Mouse (Mus musculus) stomach, embryonic 14.5 days (tissue): ENCODE data around the gene Mllt11. TPM values are rescaled to one million over a fixed set of nuclear protein-coding genes. Genes with fewer than 3 reads are reported as not detected.

Experiments
- ATAC-seq: fragments of 200-750 bp; cut with Nextera tagmentation; 2 replicates; pipeline ENCODE4 v1.8.0; 2017; ENCODE audit warnings: low read depth, moderate TSS enrichment; ENCODE audit not compliant: insufficient number of reproducible peaks, insufficient read depth, low FRiP score
- H3K27ac ChIP-seq: fragments of 300-500 bp; sonication (generic); 2 replicates; pipeline ENCODE4 v1.5.1; 2014; ENCODE audit warnings: mild to moderate bottlenecking, low read length, moderate library complexity, mixed read lengths
- H3K27me3 ChIP-seq: fragments of 300-500 bp; sonication (generic); 2 replicates; pipeline ENCODE4 v1.6.1; 2014; ENCODE audit warnings: low read length, control low read depth, mixed read lengths; ENCODE audit not compliant: control insufficient read depth, insufficient read depth
- H3K36me3 ChIP-seq: fragments of 300-500 bp; sonication (generic); 2 replicates; pipeline ENCODE4 v1.6.1; 2014; ENCODE audit warnings: mild to moderate bottlenecking, control low read depth, low read length, moderate library complexity, mixed read lengths; ENCODE audit not compliant: control insufficient read depth, insufficient read depth
- H3K4me1 ChIP-seq: fragments of 300-500 bp; sonication (generic); 2 replicates; pipeline ENCODE4 v1.6.1; 2014; ENCODE audit warnings: low read length, control low read depth, mixed read lengths; ENCODE audit not compliant: control insufficient read depth, insufficient read depth
- H3K4me2 ChIP-seq: fragments of 300-500 bp; sonication (generic); replicated peaks from 2 replicates; pipeline ENCODE4 v1.6.1; 2014; ENCODE audit warnings: low read depth, low read length, control low read depth
- H3K4me3 ChIP-seq: fragments of 300-500 bp; sonication (generic); 2 replicates; pipeline ENCODE4 v1.5.1; 2014; ENCODE audit warnings: low read depth, low read length, control low read depth
- H3K9ac ChIP-seq: fragments of 300-500 bp; sonication (generic); replicated peaks from 2 replicates; pipeline ENCODE4 v1.6.1; 2014; ENCODE audit warnings: low read depth, mild to moderate bottlenecking, control low read depth, low read length, moderate library complexity, mixed read lengths
- H3K9me3 ChIP-seq: fragments of 300-500 bp; sonication (generic); 2 replicates; pipeline ENCODE4 v1.6.1; 2016; ENCODE audit warnings: low read depth, low read length, control low read depth; ENCODE audit not compliant: control insufficient read depth
- WGBS: fragments of 180-500 bp; shearing (Covaris S2); extraction: QIAGEN DNeasy Blood & Tissue Kit; methylation state at CpG from one replicate; pipeline ENCODE4 v1.1.7; 2014; 5-methylcytosine and 5-hydroxymethylcytosine counted together
- polyA plus RNA-seq: library from polyadenylated mRNA; unstranded; fragments of >200 nt; fragmentation: Nextera tagmentation; extraction: Ambion mirVana; gene quantifications from 2 replicates; pipeline ENCODE4 v1.2.1, GENCODE M21; 2014

Mllt11 gene
- polyA plus RNA-seq, 1 experiment from 2014 or later = 42.4 TPM

DNA sequence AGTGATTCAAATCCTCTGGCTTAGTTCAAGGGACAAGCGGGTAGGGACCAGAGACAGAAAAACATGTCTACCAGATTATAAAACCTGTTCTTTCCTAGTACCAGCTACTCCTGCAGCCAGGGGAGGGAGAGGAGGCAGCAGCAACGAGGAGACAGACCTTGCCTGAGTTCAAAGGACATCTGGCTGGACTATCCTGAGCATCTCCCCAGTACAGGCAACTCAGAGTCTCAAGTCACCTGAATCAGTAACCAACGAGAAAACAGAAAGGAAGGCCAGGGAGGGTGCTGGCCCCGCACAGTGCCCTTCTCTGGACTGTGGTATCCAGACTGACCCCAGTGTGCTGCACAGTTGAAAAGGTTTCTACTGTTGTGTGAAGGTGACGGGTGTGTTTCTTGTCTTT, 25.0 kb upstream of the Mllt11 start:
- Histone ChIP-seq H3K4me1 (no peaks in the 10 kb centered on the region), H3K36me3 (peaks cover 31% of the 10 kb centered on the region), H3K9ac (no peak overlapping the region), H3K4me2 (no peak overlapping the region), H3K9me3 (no peaks in the 10 kb centered on the region), H3K27ac (no peak overlapping the region), H3K4me3 (no peak overlapping the region), H3K27me3 (no peaks in the 10 kb centered on the region)
- 83% methylated on average over 5 of the region's 5 CpGs for WGBS
- no peak for ATAC-seq

DNA sequence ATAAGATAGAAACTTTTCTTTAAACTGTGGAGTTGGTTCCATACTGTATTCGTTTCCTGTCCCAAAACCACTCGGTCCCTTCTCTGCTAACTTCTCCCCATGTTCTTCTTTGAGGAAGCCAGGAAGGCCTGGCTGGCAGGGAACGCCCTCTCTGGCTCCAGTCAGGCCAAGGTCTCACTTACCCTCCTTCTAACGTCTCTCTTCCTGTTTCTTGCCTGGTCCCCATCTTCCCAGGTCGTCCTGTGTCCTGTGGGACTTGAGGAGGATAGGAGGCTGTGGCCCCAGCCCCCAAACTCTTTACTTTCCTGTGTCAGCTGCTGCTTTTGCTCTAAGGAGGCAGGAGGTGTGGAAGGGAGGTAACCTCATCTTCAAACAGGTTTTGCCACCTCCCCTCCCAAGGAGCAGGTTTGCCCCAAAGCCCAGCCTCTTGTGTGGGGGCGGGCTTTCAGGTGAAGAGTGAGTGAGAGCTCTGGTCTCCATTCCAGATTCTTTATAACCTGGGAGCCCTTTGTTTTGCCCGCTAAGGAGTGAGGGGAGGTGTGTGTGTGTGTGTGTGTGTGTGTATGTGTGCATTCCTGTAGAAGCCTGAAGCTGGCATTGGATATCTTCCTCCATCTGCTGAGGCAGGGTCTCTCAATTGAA, 18.9 kb upstream of the Mllt11 start, which contains the start of gene Bnipl:
Bnipl (minus strand) TSS at position 411 of the 642 bp plus-strand sequence.
- Histone ChIP-seq H3K4me1 (no peaks in the 10 kb centered on the region), H3K4me2 (no peak within 1 kb of the TSS), H3K27ac (no peak within 1 kb of the TSS; the same call in 1 of the 2 replicates), H3K27me3 (no peaks in the 10 kb centered on the region), H3K9ac (no peak within 1 kb of the TSS), H3K9me3 (no peaks in the 10 kb centered on the region), H3K4me3 (no peak within 1 kb of the TSS), H3K36me3 (peaks cover 10% of the 10 kb centered on the region)
- WGBS = 44% methylated on average over 7 of the region's 7 CpGs
- peak; percentile 54; the same call in 1 of the 2 replicates for ATAC-seq

DNA sequence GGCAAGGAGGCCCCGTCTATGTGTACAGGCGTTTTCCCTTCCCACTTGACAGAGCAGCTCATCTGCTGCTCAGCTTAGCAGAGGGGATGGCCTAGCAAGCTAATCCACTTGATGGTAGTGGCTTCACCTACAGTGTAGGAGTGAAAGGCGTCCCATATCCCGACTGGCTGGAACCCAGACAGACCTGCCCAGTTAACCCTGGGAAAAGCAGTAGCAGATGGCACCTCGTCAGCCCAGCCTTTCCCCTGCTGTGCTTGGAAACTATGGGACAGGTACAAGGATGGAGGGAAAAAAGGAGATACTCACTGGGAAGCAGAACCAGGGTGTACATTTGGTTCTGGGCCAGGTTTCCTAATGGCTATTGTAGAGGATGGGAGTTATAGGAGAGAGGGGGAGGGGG, 18.4 kb upstream of the Mllt11 start:
- H3K4me1 ChIP-seq = no peaks in the 10 kb centered on the region
- H3K4me3 ChIP-seq = no peak overlapping the region
- no peaks in the 10 kb centered on the region for H3K9me3 ChIP-seq
- peaks cover 8% of the 10 kb centered on the region for H3K36me3 ChIP-seq
- no peak overlapping the region for H3K9ac ChIP-seq
- 77% methylated on average over 5 of the region's 5 CpGs for WGBS
- H3K27ac ChIP-seq = no peak overlapping the region
- ATAC-seq = no peak
- H3K4me2 ChIP-seq = no peak overlapping the region
- H3K27me3 ChIP-seq = no peaks in the 10 kb centered on the region

DNA sequence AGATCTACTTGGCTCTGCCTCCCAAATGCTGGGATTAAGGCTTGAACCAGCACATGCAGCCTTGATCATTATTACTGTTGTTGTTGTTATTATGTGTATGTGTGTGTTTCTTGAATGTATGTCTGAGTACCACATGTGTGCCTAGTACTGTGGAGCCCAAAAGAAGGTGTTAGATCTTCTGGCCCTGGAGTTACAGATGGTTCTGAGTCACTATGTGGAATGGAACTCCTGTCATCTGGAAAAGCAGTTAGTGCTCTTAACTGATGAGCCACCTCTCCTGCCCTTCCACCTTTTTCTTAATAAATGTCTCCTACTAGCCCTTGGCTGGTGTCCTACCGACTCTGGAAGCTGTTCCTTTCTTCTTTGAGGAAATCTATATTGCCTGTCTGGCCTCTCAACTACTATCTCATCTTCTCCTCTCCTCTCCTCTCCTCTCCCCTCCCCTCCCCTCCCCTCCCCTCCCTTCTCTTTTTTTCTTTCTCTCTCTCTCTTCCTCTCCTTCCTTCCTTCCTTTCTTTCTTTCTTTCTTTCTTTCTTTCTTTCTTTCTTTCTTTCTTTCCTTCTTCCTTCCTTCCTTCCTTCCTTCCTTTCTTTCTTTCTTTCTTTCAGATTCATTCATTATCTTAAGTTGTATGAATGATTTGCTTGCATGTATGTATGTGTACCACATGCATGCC, 15.8 kb upstream of the Mllt11 start:
- Histone ChIP-seq H3K36me3 (peaks cover 4% of the 10 kb centered on the region; the same call in 1 of the 2 replicates), H3K4me1 (no peaks in the 10 kb centered on the region), H3K9ac (no peak overlapping the region), H3K9me3 (no peaks in the 10 kb centered on the region), H3K4me2 (no peak overlapping the region), H3K27ac (no peak overlapping the region), H3K27me3 (no peaks in the 10 kb centered on the region), H3K4me3 (no peak overlapping the region)
- ATAC-seq = no peak
- 82% methylated on average over 1 of the region's 1 CpGs for WGBS

DNA sequence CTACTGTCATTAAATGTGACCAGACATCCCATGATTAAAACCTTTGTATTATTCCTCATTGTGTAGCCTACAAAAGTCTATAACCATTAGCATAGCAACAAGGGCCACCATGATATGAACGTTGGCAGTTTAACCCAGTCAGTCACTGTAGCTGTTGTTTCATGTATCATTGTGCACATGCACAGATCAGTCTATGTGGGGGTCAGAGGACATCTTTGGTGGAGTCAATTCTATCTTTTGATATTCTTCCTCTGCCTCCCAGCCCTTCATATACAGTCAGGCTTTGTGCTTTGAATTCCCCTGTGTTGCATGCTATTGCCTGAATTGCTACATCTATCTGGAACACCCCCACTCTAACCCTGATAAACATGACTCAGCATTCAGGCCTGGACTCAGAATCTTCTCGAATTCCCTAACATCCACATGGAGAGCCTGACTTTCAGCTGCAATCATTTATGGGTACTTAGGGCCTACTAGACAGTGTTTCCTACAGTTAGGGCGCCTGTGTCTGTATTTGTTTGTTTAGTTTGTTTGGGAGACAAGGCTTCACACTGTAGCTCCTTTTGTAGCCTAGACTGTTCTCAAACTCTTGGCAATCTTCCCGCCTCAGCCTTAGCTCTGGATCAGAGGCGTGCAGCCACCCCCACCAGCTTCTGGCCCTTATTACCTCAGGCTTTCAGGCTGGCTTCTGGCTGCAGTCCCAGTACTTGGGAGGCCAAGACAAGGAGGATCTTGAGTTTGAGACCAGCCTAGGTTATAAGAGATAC, 14.7 kb upstream of the Mllt11 start:
- WGBS = 85% methylated on average over 5 of the region's 5 CpGs

DNA sequence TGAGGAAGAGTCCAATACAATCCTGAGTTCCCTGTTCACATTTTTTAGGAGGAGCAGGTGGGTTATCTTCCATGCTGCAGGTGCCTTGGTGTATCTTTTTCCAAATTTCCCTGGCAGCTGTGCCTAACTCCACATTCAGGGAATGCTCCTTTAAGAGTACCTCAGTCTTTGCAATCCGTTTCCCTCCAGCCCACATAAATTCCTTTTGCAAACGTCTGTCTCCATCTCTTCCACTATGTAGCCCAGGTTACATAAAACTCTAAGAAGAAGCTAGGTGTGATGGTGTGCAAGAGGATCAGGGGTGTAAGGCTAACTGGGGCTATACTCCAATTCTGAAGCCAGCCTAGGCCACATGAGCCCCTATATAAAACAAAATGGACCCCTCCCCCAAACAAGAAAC, 11.1 kb upstream of the Mllt11 start:
- no peaks in the 10 kb centered on the region for H3K4me1 ChIP-seq
- H3K27me3 ChIP-seq = no peaks in the 10 kb centered on the region
- peaks cover 4% of the 10 kb centered on the region; the same call in 1 of the 2 replicates for H3K36me3 ChIP-seq
- H3K27ac ChIP-seq = no peak overlapping the region
- H3K9me3 ChIP-seq = no peaks in the 10 kb centered on the region
- WGBS = 74% methylated on average over 2 of the region's 2 CpGs
- no peak for ATAC-seq
- no peak overlapping the region for H3K4me2 ChIP-seq
- no peak overlapping the region for H3K4me3 ChIP-seq
- H3K9ac ChIP-seq = no peak overlapping the region

More for the DNA sequence above, 14.7 kb upstream of the Mllt11 start:
- H3K9me3 ChIP-seq = no peaks in the 10 kb centered on the region
- H3K4me1 ChIP-seq = no peaks in the 10 kb centered on the region
- no peak overlapping the region for H3K4me3 ChIP-seq
- no peak for ATAC-seq
- H3K4me2 ChIP-seq = no peak overlapping the region
- H3K9ac ChIP-seq = no peak overlapping the region
- H3K36me3 ChIP-seq = peaks cover 4% of the 10 kb centered on the region; the same call in 1 of the 2 replicates
- H3K27ac ChIP-seq = no peak overlapping the region
- no peaks in the 10 kb centered on the region for H3K27me3 ChIP-seq

DNA sequence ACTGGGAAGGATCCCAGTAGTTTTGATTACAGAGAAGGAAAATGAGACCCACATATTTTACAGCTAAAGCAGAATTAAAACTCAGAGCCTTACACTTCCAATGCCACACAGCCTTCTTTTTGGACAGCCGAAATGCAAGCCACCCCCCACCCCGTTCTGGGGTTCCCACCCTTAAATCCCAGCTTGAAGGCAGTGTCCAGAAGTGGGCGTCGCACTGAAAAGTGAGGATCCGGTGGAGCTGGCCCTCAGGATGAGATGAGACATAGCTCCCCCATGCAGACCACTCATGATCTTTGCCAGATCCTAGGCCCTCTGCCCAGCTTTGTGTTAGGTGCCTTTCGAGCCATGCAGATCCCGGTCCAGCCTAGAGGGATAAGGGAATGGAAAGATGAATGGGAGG, 9.5 kb upstream of the Mllt11 start, which contains the start of gene Gm128:
Gm128 (minus strand) TSS at position 101 of the 400 bp plus-strand sequence.
- Histone ChIP-seq H3K27ac (no peak within 1 kb of the TSS), H3K4me1 (no peaks in the 10 kb centered on the region), H3K4me3 (no peak within 1 kb of the TSS), H3K9me3 (no peaks in the 10 kb centered on the region), H3K27me3 (no peaks in the 10 kb centered on the region), H3K4me2 (peak within 1 kb of the TSS; percentile 20; the same call in 1 of the 2 replicates), H3K9ac (no peak within 1 kb of the TSS), H3K36me3 (peaks cover 13% of the 10 kb centered on the region; the same call in 1 of the 2 replicates)
- ATAC-seq = no peak
- 77% methylated on average over 7 of the region's 7 CpGs for WGBS

DNA sequence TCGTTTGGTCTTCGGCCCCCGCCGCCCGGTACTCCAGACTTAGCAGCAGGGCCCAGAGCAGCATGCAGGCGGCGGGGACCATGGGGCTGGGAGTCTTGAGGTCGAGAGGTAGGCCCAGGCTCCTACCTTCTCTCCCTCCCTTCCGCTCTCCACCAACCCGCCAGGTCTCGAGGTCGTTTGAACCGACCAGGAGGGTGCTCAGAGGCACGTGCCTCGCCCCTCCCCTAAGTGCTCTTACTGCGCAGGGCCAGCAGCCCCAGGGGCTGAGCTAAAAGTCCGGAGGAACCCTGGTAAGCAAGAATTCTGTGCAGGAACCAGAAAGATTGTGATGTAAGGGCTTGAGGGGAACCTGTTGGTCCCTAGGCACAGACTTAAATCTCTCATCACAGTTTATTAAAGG, 8.9 kb upstream of the Mllt11 start:
- H3K36me3 ChIP-seq = peaks cover 19% of the 10 kb centered on the region; the same call in 1 of the 2 replicates
- H3K27me3 ChIP-seq = no peaks in the 10 kb centered on the region
- no peak overlapping the region for H3K27ac ChIP-seq
- H3K4me2 ChIP-seq = peak overlapping the region; percentile 20; the same call in 1 of the 2 replicates
- H3K9me3 ChIP-seq = no peaks in the 10 kb centered on the region
- no peak overlapping the region for H3K4me3 ChIP-seq
- no peaks in the 10 kb centered on the region for H3K4me1 ChIP-seq
- 29% methylated on average over 17 of the region's 17 CpGs for WGBS
- H3K9ac ChIP-seq = no peak overlapping the region
- no peak for ATAC-seq
